Mouse (Mus musculus): ENCODE data around the gene Hps1. TPM values are rescaled to one million over a fixed set of nuclear protein-coding genes. Genes with fewer than 3 reads are reported as not detected.

The Hps1 gene
- polyA plus RNA-seq, 1 experiment from 2014 or later, result 11.0 TPM

- Histone ChIP-seq H3K36me3 (ENCODE audit: control insufficient read depth, insufficient read depth, low read length) (peaks cover 4% of the 10 kb centered on the region; the same call in 1 of the 2 replicates), H3K27me3 (ENCODE audit: control insufficient read depth, insufficient read depth, low read length) (no peaks in the 10 kb centered on the region), H3K9me3 (ENCODE audit: control insufficient read depth, low read length) (no peaks in the 10 kb centered on the region), H3K4me1 (replicated peaks; ENCODE audit: control insufficient read depth, insufficient read depth) (no peaks in the 10 kb centered on the region; the same call in 1 of the 2 replicates), H3K9ac (ENCODE audit: low read length) (no peak overlapping the region), H3K27ac (replicated peaks) (no peak overlapping the region), H3K4me2 (replicated peaks; ENCODE audit: low read depth) (no peak overlapping the region), H3K4me3 (ENCODE audit: low read depth, low read length) (no peak overlapping the region)
- ATAC-seq (ENCODE audit: low FRiP score, low TSS enrichment) (no peak), DNase-seq (ENCODE audit: low spot score) (no peak)
- WGBS, result 88% methylated on average over 10 of the region's 10 CpGs
- TF ChIP-seq EP300 (optimal IDR thresholded peaks at IDR 0.05) (no peak), CTCF (IDR thresholded peaks at IDR 0.05; ENCODE audit: low read depth) (no peak)
Observed at GRCm38 (mm10) chr19:42769648-42770047, 10.1 kb downstream of the Hps1 start.

GRCm38 (mm10) chr19:42767361-42767760 lies 12.4 kb downstream of the Hps1 start:
- Histone ChIP-seq H3K27ac (replicated peaks) (no peak overlapping the region), H3K4me2 (replicated peaks; ENCODE audit: low read depth) (no peak overlapping the region), H3K36me3 (ENCODE audit: control insufficient read depth, insufficient read depth, low read length) (peaks cover 4% of the 10 kb centered on the region; the same call in 1 of the 2 replicates), H3K9ac (ENCODE audit: low read length) (no peak overlapping the region), H3K4me3 (ENCODE audit: low read depth, low read length) (no peak overlapping the region), H3K27me3 (ENCODE audit: control insufficient read depth, insufficient read depth, low read length) (no peaks in the 10 kb centered on the region), H3K4me1 (replicated peaks; ENCODE audit: control insufficient read depth, insufficient read depth) (no peaks in the 10 kb centered on the region; the same call in 1 of the 2 replicates), H3K9me3 (ENCODE audit: control insufficient read depth, low read length) (no peaks in the 10 kb centered on the region)
- TF ChIP-seq CTCF (IDR thresholded peaks at IDR 0.05; ENCODE audit: low read depth) (no peak), EP300 (optimal IDR thresholded peaks at IDR 0.05) (no peak)
- WGBS, result 73% methylated on average over 8 of the region's 8 CpGs
- no peak for DNase-seq (ENCODE audit: low spot score)
- no peak for ATAC-seq (ENCODE audit: low FRiP score, low TSS enrichment)

- 47% methylated on average over 10 of the region's 10 CpGs for WGBS
- H3K36me3 ChIP-seq (ENCODE audit: control insufficient read depth, insufficient read depth, low read length), result no peaks in the 10 kb centered on the region; the same call in 1 of the 2 replicates
- H3K9ac ChIP-seq (ENCODE audit: low read length), result no peak overlapping the region
- no peaks in the 10 kb centered on the region for H3K9me3 ChIP-seq (ENCODE audit: control insufficient read depth, low read length)
- H3K4me3 ChIP-seq (ENCODE audit: low read depth, low read length), result no peak overlapping the region
- no peak overlapping the region for H3K4me2 ChIP-seq (replicated peaks; ENCODE audit: low read depth)
- no peak overlapping the region for H3K27ac ChIP-seq (replicated peaks)
- DNase-seq (ENCODE audit: low spot score) (no peak), ATAC-seq (ENCODE audit: low FRiP score, low TSS enrichment) (peak; percentile 35; the same call in 1 of the 2 replicates)
- no peaks in the 10 kb centered on the region; the same call in 1 of the 2 replicates for H3K4me1 ChIP-seq (replicated peaks; ENCODE audit: control insufficient read depth, insufficient read depth)
- H3K27me3 ChIP-seq (ENCODE audit: control insufficient read depth, insufficient read depth, low read length), result no peaks in the 10 kb centered on the region
- TF ChIP-seq EP300 (optimal IDR thresholded peaks at IDR 0.05) (no peak), CTCF (IDR thresholded peaks at IDR 0.05; ENCODE audit: low read depth) (no peak)
Observed at GRCm38 (mm10) chr19:42764398-42764797, 15.4 kb downstream of the Hps1 start.

- Histone ChIP-seq H3K27ac (replicated peaks) (no peak overlapping the region), H3K9me3 (ENCODE audit: control insufficient read depth, low read length) (no peaks in the 10 kb centered on the region), H3K36me3 (ENCODE audit: control insufficient read depth, insufficient read depth, low read length) (no peaks in the 10 kb centered on the region), H3K4me2 (replicated peaks; ENCODE audit: low read depth) (no peak overlapping the region), H3K9ac (ENCODE audit: low read length) (no peak overlapping the region), H3K4me1 (replicated peaks; ENCODE audit: control insufficient read depth, insufficient read depth) (peaks cover 2% of the 10 kb centered on the region), H3K27me3 (ENCODE audit: control insufficient read depth, insufficient read depth, low read length) (no peaks in the 10 kb centered on the region), H3K4me3 (ENCODE audit: low read depth, low read length) (no peak overlapping the region)
- ATAC-seq (ENCODE audit: low FRiP score, low TSS enrichment), result no peak
- no peak for DNase-seq (ENCODE audit: low spot score)
- TF ChIP-seq EP300 (optimal IDR thresholded peaks at IDR 0.05) (no peak), CTCF (IDR thresholded peaks at IDR 0.05; ENCODE audit: low read depth) (no peak)
- WGBS, result 86% methylated on average over 6 of the region's 6 CpGs
Observed at GRCm38 (mm10) chr19:42756671-42757070, 23.1 kb downstream of the Hps1 start.

- Histone ChIP-seq H3K4me3 (ENCODE audit: low read depth, low read length) (no peak overlapping the region), H3K4me2 (replicated peaks; ENCODE audit: low read depth) (no peak overlapping the region), H3K4me1 (replicated peaks; ENCODE audit: control insufficient read depth, insufficient read depth) (peaks cover 4% of the 10 kb centered on the region), H3K36me3 (ENCODE audit: control insufficient read depth, insufficient read depth, low read length) (no peaks in the 10 kb centered on the region), H3K9ac (ENCODE audit: low read length) (no peak overlapping the region), H3K9me3 (ENCODE audit: control insufficient read depth, low read length) (no peaks in the 10 kb centered on the region), H3K27me3 (ENCODE audit: control insufficient read depth, insufficient read depth, low read length) (no peaks in the 10 kb centered on the region), H3K27ac (replicated peaks) (no peak overlapping the region)
- WGBS, result 59% methylated on average over 15 of the region's 15 CpGs
- DNase-seq (ENCODE audit: low spot score), result peak; percentile 35
- no peak for TF ChIP-seq CTCF (IDR thresholded peaks at IDR 0.05; ENCODE audit: low read depth)
- no peak for TF ChIP-seq EP300 (optimal IDR thresholded peaks at IDR 0.05)
- ATAC-seq (ENCODE audit: low FRiP score, low TSS enrichment), result no peak
Observed at GRCm38 (mm10) chr19:42755148-42755870, 24.5 kb downstream of the Hps1 start.

Data from stomach, postnatal 0 days (tissue).